Mouse (Mus musculus) stomach, postnatal 0 days (tissue): Measurements from ENCODE around the gene Bcat2.

Source experiments
- CTCF ChIP-seq: IDR thresholded peaks from 2 replicates; pipeline ENCODE4 v1.5.1; 2016; ENCODE audit warnings: antibody characterized with exemption, low read depth, mild to moderate bottlenecking, moderate library complexity
- EP300 ChIP-seq: optimal IDR thresholded peaks from 2 replicates; pipeline ENCODE3; 2016; ENCODE audit warnings: antibody characterized with exemption

DNA sequence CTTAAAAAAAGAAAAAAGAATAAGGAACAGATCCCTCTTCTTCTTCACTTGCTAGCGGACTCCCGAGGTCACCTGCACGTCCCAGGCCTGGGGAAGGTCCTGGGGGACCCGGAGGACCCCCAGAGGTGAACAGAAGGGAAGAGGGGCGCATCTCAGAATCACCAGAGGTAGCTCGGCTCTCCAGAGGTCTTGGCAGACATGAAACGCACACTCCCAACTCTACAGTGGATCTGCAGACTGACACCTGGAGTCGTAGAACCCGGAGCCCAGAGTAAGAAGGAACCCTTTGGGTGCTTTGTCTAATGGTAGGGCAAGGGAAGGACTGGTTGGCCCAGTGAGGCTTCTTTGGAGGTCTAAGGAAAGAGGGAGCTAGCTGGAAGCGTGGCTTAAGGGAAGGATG, 32.4 kb upstream of the Bcat2 start:
- no peak for TF ChIP-seq CTCF
- no peak for TF ChIP-seq EP300
